Mouse (Mus musculus) liver, embryonic 11.5 days (tissue): ENCODE measurements around the gene Crabp2. TPM values are rescaled to one million over a fixed set of nuclear protein-coding genes. Genes with fewer than 3 reads are reported as not detected.

ENCODE experiments used
- ATAC-seq: fragments of 200-750 bp; cut with Nextera tagmentation; replicated peaks from 2 replicates; pipeline ENCODE4 v1.8.0; 2017; ENCODE audit warnings: moderate number of reproducible peaks, mild to moderate bottlenecking, moderate TSS enrichment, moderate library complexity; ENCODE audit not compliant: low FRiP score
- DNase-seq: peaks from one replicate; pipeline ENCODE4 v3.0.0-alpha.2; 2017; ENCODE audit warnings: low spot score
- H3K27ac ChIP-seq: fragments of 300-500 bp; sonication (generic); 2 replicates; pipeline ENCODE4 v1.5.1; 2014; ENCODE audit warnings: mild to moderate bottlenecking, low read depth, low read length, control low read depth
- H3K27me3 ChIP-seq: fragments of 300-500 bp; sonication (generic); replicated peaks from 2 replicates; pipeline ENCODE4 v1.6.1; 2014; ENCODE audit warnings: low read length, mixed read lengths; ENCODE audit not compliant: control insufficient read depth, insufficient read depth
- H3K36me3 ChIP-seq: fragments of 300-500 bp; sonication (generic); 2 replicates; pipeline ENCODE4 v1.6.1; 2014; ENCODE audit warnings: mild to moderate bottlenecking, low read length, moderate library complexity, mixed read lengths; ENCODE audit not compliant: control insufficient read depth, insufficient read depth
- H3K4me1 ChIP-seq: fragments of 300-500 bp; sonication (generic); replicated peaks from 2 replicates; pipeline ENCODE4 v1.6.1; 2014; ENCODE audit warnings: low read length, mixed read lengths; ENCODE audit not compliant: control insufficient read depth, insufficient read depth
- H3K4me2 ChIP-seq: fragments of 300-500 bp; sonication (generic); 2 replicates; pipeline ENCODE4 v1.6.1; 2014; ENCODE audit warnings: mild to moderate bottlenecking, control low read depth, moderate library complexity
- H3K4me3 ChIP-seq: fragments of 300-500 bp; sonication (generic); 2 replicates; pipeline ENCODE4 v1.5.1; 2014; ENCODE audit warnings: low read depth, low read length, control low read depth
- H3K9ac ChIP-seq: fragments of 300-500 bp; sonication (generic); 2 replicates; pipeline ENCODE4 v1.6.1; 2014; ENCODE audit warnings: low read depth, low read length, control low read depth
- H3K9me3 ChIP-seq: fragments of 300-500 bp; sonication (generic); 2 replicates; pipeline ENCODE4 v1.6.1; 2016; ENCODE audit warnings: low read length, inconsistent platforms, mixed read lengths; ENCODE audit not compliant: control insufficient read depth
- WGBS: fragments of 180-500 bp; shearing (Covaris S2); extraction: QIAGEN DNeasy Blood & Tissue Kit; methylation state at CpG from one replicate; pipeline ENCODE4 v1.1.7; 2014; 5-methylcytosine and 5-hydroxymethylcytosine counted together
- polyA plus RNA-seq: library from polyadenylated mRNA; unstranded; fragments of >200 nt; fragmentation: Nextera tagmentation; extraction: Ambion mirVana; gene quantifications from 2 replicates; pipeline ENCODE4 v1.2.1, GENCODE M21; 2014

The Crabp2 gene
- polyA plus RNA-seq, 1 experiment from 2014 or later = 29.9 TPM

DNA sequence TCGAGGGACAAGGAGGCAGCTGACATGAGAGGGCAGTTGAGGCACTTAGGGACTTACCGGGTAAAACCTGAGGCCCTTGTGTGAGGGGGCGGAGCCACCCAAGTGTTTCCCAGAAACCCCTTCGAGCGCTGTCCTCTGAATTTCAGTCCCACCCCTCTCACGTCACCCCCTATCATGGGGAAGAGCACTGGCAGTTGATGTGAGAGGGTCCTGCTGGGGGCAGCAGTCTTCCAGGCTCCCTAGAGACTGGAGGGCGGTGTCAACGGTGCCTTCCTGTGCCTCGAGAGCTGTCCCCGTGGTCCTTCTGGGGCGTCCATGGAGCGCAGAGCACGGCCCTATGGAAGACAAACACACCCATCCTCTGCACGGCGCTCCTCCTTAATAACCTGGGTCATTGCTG, 39.2 kb downstream of the Crabp2 start:
- Histone ChIP-seq H3K36me3 (no peaks in the 10 kb centered on the region), H3K9ac (peak overlapping the region; percentile 49; the same call in 1 of the 2 replicates), H3K4me2 (peak overlapping the region; percentile 75), H3K27ac (no peak overlapping the region), H3K9me3 (no peaks in the 10 kb centered on the region), H3K4me1 (peaks cover 26% of the 10 kb centered on the region), H3K4me3 (peak overlapping the region; percentile 45), H3K27me3 (peaks cover 36% of the 10 kb centered on the region)
- ATAC-seq (peak; percentile 71), DNase-seq (peak; percentile 72)
- WGBS = under 1% methylated on average over 15 of the region's 15 CpGs

DNA sequence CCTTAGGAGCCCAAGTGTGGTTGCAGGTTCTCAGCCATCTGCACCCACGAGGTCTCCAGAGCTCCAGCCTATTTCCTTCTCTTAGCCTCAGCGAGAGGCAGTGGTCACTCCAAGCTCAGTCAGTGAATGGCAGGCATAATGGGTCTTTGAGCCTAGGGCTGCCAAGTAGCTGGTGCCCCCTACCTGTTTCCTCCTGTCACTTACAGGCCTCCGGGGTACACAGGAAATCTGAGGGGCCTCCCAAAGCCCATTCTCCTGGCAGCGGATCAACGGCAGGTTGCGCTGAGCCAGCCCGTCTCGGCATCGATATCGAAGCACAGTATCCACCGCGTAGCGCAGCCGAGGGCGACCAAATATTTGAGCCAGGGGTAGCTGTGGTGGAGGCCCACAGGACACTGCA, 39.6 kb downstream of the Crabp2 start:
- peak overlapping the region; percentile 45 for H3K4me3 ChIP-seq
- H3K9me3 ChIP-seq = no peaks in the 10 kb centered on the region
- peaks cover 40% of the 10 kb centered on the region for H3K27me3 ChIP-seq
- H3K4me2 ChIP-seq = peak overlapping the region; percentile 75
- ATAC-seq (0 out of 2 replicates have a peak, but pooled peaks have one; percentile 0), DNase-seq (no peak)
- no peak overlapping the region for H3K27ac ChIP-seq
- H3K4me1 ChIP-seq = peaks cover 22% of the 10 kb centered on the region
- H3K36me3 ChIP-seq = no peaks in the 10 kb centered on the region
- no peak overlapping the region for H3K9ac ChIP-seq
- WGBS = 9% methylated on average over 15 of the region's 15 CpGs

DNA sequence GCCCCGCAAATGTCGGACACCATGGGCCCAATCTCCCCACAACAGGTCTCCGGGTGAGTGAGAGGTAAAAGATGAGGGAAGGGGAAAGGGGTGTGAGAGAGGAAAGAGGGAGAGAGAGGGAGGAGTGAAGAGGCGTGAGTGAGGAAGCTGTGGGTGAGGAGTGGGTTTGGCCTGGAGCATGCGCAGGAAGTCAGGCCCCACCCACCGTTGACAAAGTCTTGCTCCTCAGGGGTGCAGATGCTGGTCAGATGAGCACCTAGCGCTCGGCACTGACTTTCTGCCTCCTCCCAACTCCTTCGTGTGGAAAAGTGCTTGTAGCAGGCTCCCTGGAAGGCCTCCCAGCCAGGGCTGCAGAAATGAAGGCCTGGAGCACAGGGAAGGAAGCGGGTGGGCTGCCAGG, 41.5 kb downstream of the Crabp2 start:
- DNase-seq (no peak), ATAC-seq (no peak)
- H3K9me3 ChIP-seq = no peaks in the 10 kb centered on the region
- H3K4me2 ChIP-seq = no peak overlapping the region
- H3K27me3 ChIP-seq = peaks cover 58% of the 10 kb centered on the region
- H3K9ac ChIP-seq = no peak overlapping the region
- no peak overlapping the region for H3K27ac ChIP-seq
- H3K36me3 ChIP-seq = no peaks in the 10 kb centered on the region
- no peak overlapping the region for H3K4me3 ChIP-seq
- H3K4me1 ChIP-seq = peaks cover 12% of the 10 kb centered on the region
- WGBS = 30% methylated on average over 10 of the region's 10 CpGs

DNA sequence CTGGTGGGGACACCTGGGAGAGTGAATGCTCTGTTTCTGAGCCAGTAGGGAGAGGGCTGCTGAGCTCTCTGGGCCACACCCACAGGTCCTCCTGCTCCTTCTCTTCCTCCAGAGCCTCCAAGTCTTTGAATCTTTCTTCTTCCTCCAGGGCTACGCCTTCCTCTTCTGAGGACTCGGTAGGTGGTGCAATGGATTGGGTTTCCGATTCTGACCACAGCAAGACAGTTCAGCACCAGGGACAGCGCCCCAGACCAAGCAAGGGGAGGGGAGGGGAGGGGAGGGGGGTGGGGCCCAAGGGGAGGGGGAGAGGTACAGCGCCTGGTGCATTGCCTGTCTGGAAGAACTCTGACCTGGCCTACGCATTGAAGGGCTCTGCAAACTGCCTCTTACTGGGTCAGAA, 45.0 kb downstream of the Crabp2 start:
- Histone ChIP-seq H3K4me3 (no peak overlapping the region), H3K4me2 (no peak overlapping the region), H3K36me3 (no peaks in the 10 kb centered on the region), H3K9ac (no peak overlapping the region), H3K27me3 (peaks cover 89% of the 10 kb centered on the region), H3K4me1 (no peaks in the 10 kb centered on the region; the same call in 1 of the 2 replicates), H3K27ac (no peak overlapping the region), H3K9me3 (no peaks in the 10 kb centered on the region)
- DNase-seq (peak; percentile 58), ATAC-seq (no peak)
- 0% methylated on average over 6 of the region's 6 CpGs for WGBS

DNA sequence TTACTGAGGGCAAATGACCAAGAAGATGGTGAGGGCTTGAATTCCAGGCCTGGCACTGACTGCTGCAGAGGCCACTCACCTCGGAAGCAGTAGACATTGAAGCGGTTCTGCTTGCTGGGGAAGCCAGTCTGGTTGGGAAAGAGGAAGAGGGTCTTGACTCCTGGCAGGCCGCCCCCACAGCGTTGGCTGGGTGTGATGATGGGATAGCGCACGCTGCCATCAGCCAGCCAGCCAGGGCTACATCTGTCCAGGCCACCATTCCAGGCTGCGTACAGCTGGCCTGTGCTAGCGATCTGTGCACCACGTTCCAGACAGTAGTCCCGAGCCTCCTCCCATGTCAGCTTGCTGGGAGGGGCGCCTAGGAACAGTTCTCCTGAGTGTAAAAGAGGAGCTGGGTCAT, 46.9 kb downstream of the Crabp2 start:
- H3K4me1 ChIP-seq = no peaks in the 10 kb centered on the region; the same call in 1 of the 2 replicates
- no peaks in the 10 kb centered on the region for H3K9me3 ChIP-seq
- no peak overlapping the region for H3K4me2 ChIP-seq
- WGBS = 33% methylated on average over 11 of the region's 11 CpGs
- no peak for DNase-seq
- no peak for ATAC-seq
- no peak overlapping the region for H3K4me3 ChIP-seq
- no peaks in the 10 kb centered on the region for H3K36me3 ChIP-seq
- H3K27me3 ChIP-seq = peaks cover 93% of the 10 kb centered on the region
- H3K27ac ChIP-seq = no peak overlapping the region
- H3K9ac ChIP-seq = no peak overlapping the region

GRCm38 (mm10) chr3:87996401-87996800, 47.9 kb downstream of the Crabp2 start:
- Histone ChIP-seq H3K27ac (no peak overlapping the region), H3K4me3 (no peak overlapping the region), H3K36me3 (no peaks in the 10 kb centered on the region), H3K9me3 (no peaks in the 10 kb centered on the region), H3K9ac (no peak overlapping the region), H3K4me2 (no peak overlapping the region), H3K4me1 (no peaks in the 10 kb centered on the region; the same call in 1 of the 2 replicates), H3K27me3 (peaks cover 94% of the 10 kb centered on the region)
- ATAC-seq = no peak
- 2% methylated on average over 15 of the region's 15 CpGs for WGBS
- no peak for DNase-seq

GRCm38 (mm10) chr3:87996971-87997614, 48.6 kb downstream of the Crabp2 start:
- ATAC-seq = no peak
- H3K4me2 ChIP-seq = peak overlapping the region; percentile 65

DNA sequence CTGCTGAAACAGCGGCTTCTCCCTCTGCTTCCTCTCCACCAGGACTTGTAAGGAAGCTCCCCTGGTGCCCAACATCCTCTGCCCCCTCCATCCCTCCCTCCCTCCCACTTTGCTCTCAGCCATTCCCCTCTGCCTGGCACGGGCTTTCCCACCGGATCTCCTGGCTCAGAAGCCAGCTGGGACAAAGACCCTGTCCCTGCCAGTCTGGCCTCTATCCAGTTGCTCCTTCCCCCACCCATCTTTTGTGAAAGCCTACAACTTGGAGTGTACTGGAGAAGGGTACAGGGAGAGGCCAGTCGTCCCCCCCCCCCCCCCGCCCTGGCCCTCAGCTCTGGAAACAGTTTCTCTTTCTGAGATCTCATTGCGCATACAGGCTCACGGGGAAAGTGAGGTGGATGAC, 50.3 kb downstream of the Crabp2 start:
- no peak for ATAC-seq
- Histone ChIP-seq H3K4me2 (no peak overlapping the region), H3K36me3 (no peaks in the 10 kb centered on the region), H3K27ac (no peak overlapping the region), H3K9me3 (no peaks in the 10 kb centered on the region), H3K4me3 (no peak overlapping the region), H3K4me1 (no peaks in the 10 kb centered on the region; the same call in 1 of the 2 replicates), H3K9ac (no peak overlapping the region), H3K27me3 (peaks cover 100% of the 10 kb centered on the region)
- 7% methylated on average over 5 of the region's 7 CpGs for WGBS
- DNase-seq = no peak

More at GRCm38 (mm10) chr3:87996971-87997614, 48.6 kb downstream of the Crabp2 start:
- no peak for DNase-seq
- Histone ChIP-seq H3K9me3 (no peaks in the 10 kb centered on the region), H3K36me3 (no peaks in the 10 kb centered on the region), H3K4me1 (no peaks in the 10 kb centered on the region; the same call in 1 of the 2 replicates), H3K27me3 (peaks cover 99% of the 10 kb centered on the region), H3K27ac (no peak overlapping the region), H3K9ac (no peak overlapping the region), H3K4me3 (peak overlapping the region; percentile 44)
- WGBS = 3% methylated on average over 49 of the region's 49 CpGs
